Comparison of ENCODE assay signal across 20 mouse cellular contexts in genomic region chr1:187163571-187163970, GRCm38 (mm10). TPM values are rescaled to one million over a fixed set of nuclear protein-coding genes. Genes with fewer than 3 reads are reported as not detected.
"Had no signal": no experiment of that assay in that cellular context is flagged by ENCODE, and none has a peak within 500 bp of the region (broad histone marks: within the 10 kb centered on the region; RNA-seq: fewer than 3 reads in every experiment).

No protein-coding gene starts in this region.

- ATAC-seq: forebrain, embryonic 13.5 days; forebrain, embryonic 14.5 days; forebrain, embryonic 15.5 days; forebrain, embryonic 16.5 days; forebrain, postnatal 0 days had no signal

- DNase-seq: cerebellum, postnatal 10 days; cerebellum, postnatal 25 days; cerebellum, postnatal 36 days; embryo, embryonic 11 days; forebrain, postnatal 0 days; gastrocnemius, adult 2 months; gastrocnemius, postnatal 10 days; gastrocnemius, postnatal 14 days; gastrocnemius, postnatal 25 days; gastrocnemius, postnatal 36 days; heart, adult 11 months; heart, adult 18-20 months; heart, adult 2 months had no signal

RNA-seq across cellular contexts. Expression of gene Spata17, which starts 51.7 kb away (rescaled TPM):
- total RNA-seq: gastrocnemius, adult 2 months; gastrocnemius, adult 8-10 months; gastrocnemius, postnatal 14 days; gastrocnemius, postnatal 36 days; gastrocnemius, postnatal 4 days had no signal
- polyA plus RNA-seq: erythroblast, embryonic 14.5 days had no signal
